Mouse (Mus musculus): ENCODE data around the gene Fhdc1.

Fhdc1 gene

DNA sequence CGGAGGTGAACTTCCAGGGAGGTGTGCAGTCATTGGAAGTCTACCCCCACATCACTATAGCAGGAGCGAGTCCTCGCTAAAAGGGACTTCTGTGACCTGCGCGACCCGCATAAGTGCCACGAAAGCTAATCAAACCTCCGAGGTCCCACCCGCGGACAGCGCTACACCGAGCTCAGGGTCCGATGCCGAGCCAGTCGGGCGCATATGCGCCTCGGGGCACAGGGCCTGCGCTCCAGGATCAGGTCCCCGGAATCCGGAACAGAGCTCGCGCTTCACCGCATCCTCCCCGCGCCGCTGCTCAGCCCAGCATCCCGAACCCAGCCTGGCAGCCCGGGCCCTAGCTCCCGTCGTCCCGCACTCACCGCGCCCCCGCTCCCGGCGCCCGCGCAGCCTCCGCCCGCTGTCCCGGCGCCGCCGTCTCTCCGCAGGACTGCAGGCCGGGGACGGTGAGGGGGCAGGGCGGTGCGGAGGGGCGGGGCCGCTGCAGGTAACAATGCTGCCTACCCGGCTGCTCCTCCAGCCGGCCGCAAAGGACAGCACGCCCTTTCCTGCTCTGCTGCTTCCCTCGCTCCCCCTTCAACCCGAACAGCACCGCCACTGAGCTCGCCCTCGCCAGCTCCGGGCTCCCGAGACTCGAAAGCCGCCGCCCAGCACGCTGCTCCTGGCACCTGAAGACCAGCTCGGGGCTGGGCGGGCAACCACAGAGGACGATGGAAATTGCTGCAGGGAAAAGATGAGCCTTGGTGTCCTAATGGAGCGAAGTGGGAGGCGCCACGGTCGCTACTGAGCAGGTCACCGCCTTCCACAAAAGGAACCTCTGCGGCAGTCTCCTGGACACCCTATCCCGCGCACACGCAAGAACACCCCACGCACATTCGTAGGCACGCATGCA lies at the start of gene Fhdc1:
Gene Fhdc1 (minus strand): TSS at position 424 of the 892 bp plus-strand sequence.
- DNase-seq (ENCODE audit: low spot score): peak; percentile 28

DNA sequence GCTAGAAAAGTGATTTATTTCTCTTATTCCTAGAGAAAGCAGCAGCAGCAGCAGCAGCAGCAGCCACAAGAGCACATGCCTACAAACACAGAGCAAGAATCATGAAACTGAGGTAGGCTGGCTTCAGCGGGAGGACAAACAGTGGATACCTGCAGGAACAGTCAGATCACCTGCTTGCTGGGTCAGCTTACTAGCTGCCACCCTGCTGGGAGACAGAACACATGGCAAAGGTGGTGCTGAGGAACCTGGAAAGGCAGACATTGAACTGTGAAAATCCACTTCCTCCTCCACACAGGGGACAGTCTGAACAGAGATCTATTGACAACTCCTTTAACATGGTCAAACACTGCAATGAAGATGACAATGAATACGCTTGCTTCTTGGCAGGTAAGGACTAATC lies 48.8 kb upstream of the Fhdc1 start:
- no peak for DNase-seq (ENCODE audit: low spot score)

GRCm38 (mm10) chr3:84524952-84525351 lies 44.7 kb upstream of the Fhdc1 start:
- DNase-seq (ENCODE audit: low spot score): no peak

DNA sequence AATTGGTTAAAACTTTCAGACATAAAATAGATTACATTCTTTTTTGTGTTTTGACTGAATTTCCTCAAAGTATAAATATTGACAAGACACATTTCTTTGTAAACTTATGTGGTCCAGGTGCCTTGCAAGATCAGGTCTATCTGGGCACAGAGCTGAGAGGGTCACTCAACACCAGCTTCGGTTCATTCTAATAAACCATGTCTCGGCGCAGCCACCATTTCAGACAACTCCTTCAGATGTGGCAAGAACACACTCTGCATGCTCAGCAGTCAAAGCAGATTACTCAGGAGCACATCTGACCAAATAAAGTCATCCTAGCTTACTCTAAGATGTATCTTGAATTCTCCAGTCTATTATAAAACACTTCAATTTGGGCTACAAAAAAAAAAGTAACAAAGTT lies 35.9 kb upstream of the Fhdc1 start:
- DNase-seq (ENCODE audit: low spot score): no peak

DNA sequence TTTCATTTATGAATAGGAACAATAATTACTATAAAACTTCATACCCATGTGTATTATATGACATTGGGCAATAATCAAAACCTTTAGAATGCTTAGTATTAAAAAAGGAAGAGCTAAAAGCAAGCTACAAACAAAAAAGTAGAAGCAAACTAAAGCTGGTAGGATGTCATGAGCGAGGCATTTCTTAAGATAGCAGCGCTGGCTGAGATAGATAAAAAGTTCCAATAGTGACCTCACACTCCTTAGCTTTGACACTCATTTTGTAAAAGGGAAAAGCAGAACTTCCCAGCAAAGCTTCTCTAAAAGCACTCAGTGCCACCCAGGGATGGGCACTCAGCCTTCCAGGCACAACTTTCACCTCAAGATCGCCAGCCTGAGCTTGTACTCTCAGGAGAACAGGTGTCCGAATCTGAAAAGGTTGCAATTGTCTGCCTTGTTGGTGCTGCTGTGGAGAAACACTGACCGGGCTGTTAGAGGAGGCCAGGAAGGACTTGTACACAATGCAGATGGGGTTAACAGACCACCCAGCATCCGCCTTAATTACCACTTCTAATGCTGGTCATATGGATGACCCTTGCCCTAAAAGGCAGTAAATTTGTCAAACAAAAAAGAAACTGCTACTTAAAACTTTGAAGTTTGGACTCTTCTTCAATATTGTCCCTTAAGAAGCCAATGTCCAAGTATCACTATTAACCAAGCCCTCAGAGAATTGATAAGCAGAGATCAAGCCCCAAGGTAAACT lies 32.7 kb upstream of the Fhdc1 start:
- no peak for DNase-seq (ENCODE audit: low spot score)

DNA sequence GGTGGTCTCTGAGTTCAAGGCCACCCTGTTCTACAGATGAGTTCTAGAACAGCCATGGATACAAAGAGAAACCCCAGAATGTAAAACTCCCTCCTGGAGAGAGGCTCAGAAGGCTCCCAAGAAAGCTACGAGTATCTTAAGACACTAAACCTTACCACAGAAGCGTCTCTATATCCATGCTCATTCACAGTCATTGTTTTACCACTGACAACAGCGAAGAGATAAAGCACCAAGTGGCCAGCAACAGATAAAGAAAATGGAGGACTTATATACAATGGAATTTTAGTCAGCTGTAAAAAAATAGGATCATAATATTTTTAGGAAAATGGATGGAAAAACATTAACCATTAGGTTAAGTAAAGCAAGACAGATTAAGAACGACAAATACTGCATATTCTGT lies 25.0 kb upstream of the Fhdc1 start:
- no peak for DNase-seq (ENCODE audit: low spot score)

DNA sequence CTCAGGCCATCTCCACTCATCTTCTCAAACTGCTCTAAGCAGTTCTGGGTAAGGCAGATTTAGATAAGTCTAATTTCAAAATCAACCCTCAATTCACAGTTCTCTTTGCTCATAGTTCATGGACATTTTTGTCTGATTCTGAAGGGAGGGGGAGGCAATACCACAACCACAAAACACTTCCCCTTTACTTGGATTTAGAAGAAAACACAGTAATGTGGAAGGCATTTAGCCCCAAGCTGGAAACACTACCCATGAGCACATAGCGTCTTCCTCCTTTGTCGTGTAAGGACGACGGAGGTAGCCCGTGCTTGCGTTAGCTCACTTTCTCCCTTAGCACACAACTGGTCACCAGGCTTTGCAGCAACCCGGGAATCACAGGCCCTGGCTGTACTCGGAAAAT lies 24.1 kb upstream of the Fhdc1 start:
- DNase-seq (ENCODE audit: low spot score): no peak

DNA sequence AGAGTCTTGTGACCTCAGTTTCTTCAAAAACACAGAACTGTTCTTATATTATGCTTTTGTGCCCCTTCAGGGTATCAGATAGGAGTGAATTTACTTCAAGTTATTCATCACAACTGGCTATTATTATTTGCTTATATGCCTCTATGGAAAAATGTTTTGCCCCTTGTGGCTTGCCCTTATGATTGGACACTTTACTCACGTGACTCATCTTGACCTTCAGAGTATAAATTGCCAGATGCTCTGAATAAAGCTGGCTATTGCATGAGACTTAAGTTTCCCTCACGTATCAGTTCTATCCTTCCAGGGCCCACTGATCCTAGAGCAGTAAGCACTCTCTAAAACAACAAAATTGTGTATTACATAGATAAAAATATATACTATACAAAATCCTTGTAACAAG lies 21.9 kb upstream of the Fhdc1 start:
- no peak for DNase-seq (ENCODE audit: low spot score)

DNA sequence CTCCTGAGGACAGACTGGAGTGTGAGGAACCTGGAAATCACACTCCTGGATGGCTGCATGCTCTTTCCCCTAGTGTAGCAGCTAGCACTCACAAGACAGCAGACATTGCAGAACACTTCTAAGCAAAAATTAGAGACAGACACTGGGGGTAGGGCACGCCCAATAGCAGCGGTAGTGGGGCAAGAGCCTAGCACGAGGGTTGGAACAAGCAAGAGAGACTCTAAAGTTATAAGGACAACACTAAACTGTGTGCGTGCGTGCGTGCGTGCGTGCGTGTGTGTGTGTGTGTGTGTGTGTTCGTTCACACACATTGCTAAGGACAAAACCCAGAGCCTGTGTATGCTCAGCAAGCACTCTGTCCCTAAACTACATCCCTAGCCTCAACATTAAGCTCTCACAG lies 20.3 kb upstream of the Fhdc1 start:
- DNase-seq (ENCODE audit: low spot score): no peak

- DNase-seq (ENCODE audit: low spot score): no peak
These were observed 17.5 kb upstream of the Fhdc1 start for GRCm38 (mm10) chr3:84497718-84498117.

GRCm38 (mm10) chr3:84492657-84493056 lies 12.4 kb upstream of the Fhdc1 start:
- DNase-seq (ENCODE audit: low spot score): no peak

DNA sequence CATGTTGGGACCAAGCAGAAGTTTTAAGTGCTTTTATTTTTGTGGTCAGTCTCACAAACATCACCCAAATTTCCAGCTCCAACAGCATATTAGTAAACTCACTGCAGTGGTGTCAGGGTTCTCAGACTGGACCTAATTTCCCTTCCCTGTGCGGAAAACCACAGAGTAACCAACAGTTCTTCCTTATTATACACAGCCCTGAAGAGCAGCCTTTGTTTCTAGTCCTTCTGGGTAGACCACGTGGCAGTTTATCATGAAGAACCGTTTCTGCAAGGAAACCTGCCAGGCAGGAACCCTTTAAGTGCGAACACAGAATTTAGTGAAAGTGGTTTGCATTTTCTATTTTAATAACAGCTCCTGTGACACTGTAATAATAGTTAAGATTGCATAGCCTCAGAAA lies 11.9 kb upstream of the Fhdc1 start:
- DNase-seq (ENCODE audit: low spot score): no peak

DNA sequence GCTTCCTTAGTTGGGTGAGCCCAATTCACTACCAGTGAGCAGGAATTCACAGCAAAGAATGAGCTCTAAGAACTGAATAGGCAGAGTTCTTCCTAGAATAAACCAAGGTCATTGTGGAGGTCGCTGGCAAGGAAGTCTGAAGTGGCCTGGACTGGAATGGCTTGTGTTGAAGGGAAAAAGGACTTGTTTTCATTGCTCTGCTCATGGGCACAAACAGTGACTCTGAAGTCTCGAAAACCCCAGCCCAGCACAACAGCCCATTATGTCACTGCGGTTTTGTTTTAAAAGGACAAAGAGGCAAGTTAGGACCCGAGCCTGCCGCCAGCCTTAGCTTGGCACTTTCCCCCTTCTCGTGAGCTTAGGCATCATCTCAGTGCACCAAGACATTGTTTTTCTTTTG lies 8.5 kb upstream of the Fhdc1 start:
- no peak for DNase-seq (ENCODE audit: low spot score)

DNA sequence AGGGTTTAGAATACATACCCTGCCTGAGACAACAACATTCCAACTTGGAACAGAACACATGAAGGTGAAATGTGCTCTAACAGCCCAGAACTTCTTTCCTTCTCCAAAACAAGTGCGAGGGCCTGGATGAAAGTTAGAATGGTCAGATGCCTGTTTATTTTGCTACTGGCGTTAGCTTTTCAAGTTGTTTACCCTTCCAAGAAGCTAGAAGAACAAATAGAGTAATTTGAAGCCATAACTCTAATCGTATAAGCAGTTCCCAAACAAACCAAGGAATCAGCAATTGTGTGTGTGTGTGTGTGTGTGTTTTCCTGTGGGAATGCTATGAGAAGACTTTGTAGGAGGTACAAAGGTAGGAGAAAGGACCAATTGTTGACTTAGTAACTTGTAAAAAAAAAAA lies 4.7 kb upstream of the Fhdc1 start:
- no peak for DNase-seq (ENCODE audit: low spot score)

GRCm38 (mm10) chr3:84484333-84484732 lies 4.1 kb upstream of the Fhdc1 start:
- no peak for DNase-seq (ENCODE audit: low spot score)

DNA sequence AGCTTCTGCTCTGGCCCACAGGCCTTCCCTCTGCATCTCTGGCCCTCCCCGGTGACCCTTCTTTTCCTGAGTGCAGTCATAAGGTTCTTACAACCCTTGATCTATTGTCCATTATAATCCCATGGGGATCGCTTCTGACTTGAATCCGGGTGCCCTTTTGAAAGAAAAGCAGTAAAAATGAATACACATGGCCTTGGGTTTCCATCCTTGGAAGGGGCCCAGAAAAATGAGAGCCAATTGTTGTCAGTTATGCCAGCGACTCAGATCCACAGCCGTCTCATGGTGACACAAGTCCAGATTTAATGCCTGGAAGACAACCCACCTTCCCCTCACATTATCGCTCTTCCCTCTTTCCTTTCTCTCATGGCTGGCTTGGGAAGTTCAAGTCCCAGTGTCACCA lies 1.9 kb upstream of the Fhdc1 start:
- no peak for DNase-seq (ENCODE audit: low spot score)

DNA sequence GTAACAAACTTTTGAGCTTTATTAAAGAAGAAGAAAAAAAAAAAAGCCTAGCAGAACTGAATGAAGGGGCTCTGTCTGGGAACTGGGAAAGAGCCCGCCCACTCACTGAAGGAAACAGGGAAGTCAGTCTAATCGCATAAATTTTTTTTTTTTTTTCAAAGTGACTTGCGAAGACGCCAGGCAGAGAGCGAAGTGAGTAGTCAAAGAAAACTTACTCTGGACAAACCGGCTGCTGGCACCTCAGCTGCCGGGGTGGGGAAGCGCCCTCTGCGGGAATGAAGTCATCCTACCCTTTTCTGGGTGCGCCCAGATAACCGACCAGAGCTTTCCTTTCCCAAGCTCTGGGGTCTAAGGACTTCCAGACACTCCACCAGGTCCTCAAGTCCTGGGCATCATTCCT lies 875 bp upstream of the Fhdc1 start:
- no peak for DNase-seq (ENCODE audit: low spot score)

- DNase-seq (ENCODE audit: low spot score): no peak
These were observed 780 bp downstream of the Fhdc1 start for GRCm38 (mm10) chr3:84479293-84480005.

GRCm38 (mm10) chr3:84478896-84479292 lies 1.3 kb downstream of the Fhdc1 start:
- no peak for DNase-seq (ENCODE audit: low spot score)

DNA sequence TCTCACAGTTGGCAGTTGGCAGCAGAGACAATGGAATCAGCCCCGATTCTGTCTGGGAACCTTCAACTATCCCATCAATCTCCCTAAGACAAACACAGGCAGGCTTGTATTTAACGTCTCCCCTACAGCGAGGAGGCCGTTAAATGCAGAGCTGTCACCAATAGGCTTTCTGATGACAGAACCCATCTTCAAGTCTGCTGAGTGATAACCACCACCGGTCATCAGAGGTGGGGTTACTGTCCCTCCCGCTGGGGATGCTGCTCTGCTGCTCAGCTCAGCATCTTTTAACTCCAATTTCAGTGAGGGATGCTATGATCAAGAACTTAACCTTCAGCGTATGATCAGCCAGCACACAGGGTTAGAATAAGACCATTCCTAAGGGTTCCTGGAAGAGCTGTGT lies 2.0 kb downstream of the Fhdc1 start:
- no peak for DNase-seq (ENCODE audit: low spot score)

DNA sequence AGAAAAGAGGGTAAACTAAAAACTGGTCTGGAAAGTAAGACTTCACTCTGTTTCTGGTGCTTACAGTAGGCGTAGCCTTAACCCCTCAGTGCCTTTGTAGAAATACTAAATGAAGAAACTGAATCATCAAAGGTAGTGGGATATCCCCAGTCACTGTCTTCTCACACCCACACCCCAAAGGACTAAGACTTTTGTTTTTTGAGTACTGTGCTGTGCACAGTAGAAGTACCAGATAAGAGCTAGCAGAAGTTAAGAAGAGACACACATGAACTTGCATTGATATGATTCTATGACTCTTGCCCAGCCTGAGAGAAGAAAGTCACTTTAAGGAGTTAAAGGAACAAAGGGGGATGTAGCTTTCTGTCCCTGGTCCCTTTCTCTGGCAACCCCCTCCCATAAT lies 2.7 kb downstream of the Fhdc1 start:
- no peak for DNase-seq (ENCODE audit: low spot score)

DNA sequence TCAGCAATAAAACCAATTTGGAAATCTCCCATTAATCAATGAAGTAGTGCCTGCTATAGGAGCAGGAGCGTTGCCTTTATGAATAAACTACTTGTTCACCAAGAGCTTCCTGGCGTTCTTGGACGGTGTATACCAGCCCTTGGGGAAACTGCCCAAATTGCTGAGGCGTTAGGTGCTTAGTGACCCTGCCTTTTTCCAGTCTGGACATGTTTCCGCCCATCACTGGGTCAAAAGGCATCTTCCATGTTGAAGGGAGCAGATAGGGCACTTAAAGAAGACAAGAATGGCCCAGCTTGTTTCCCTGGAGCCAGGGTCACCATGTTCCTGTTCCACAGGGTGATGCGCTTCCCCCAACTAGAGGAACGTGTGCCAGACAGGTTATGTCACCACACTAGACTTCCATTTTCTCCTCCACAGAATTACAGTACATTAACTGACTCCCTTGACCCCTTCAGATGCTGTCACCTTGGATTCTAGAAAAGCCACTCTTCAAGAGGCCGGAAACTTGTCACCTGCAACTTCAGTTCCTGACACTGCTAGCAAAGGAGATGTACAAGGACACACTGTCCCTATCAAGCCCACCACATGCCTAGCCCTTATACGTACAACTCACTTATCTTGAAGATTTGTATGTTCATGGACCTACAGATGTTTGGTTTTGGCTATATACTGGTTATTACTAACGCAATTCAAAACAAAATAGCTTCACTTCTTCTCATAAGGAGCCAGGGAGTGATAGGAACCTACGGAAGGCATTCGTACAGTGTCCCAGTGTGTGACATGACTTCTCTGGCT lies 5.1 kb downstream of the Fhdc1 start:
- no peak for DNase-seq (ENCODE audit: low spot score)
